Mouse (Mus musculus) heart, adult 2 months (tissue): Measurements from ENCODE around the gene Sema3a.

ENCODE experiments used
- CTCF ChIP-seq: fragments of 200-600 bp; IDR thresholded peaks from 2 replicates; pipeline ENCODE4 v1.8.1; 2022; ENCODE audit warnings: antibody characterized with exemption, mild to moderate bottlenecking, moderate library complexity
- EP300 ChIP-seq: fragments of 200-500 bp; IDR thresholded peaks from 2 replicates; pipeline ENCODE4 v1.6.1; 2011; ENCODE audit warnings: low read depth, low read length, control low read depth; ENCODE audit not compliant: insufficient read depth
- POLR2A ChIP-seq: fragments of 200-500 bp; IDR thresholded peaks from 2 replicates; pipeline ENCODE4 v1.6.1; 2011; ENCODE audit warnings: mild to moderate bottlenecking, low read depth, low read length, control low read depth; ENCODE audit not compliant: insufficient read depth

DNA sequence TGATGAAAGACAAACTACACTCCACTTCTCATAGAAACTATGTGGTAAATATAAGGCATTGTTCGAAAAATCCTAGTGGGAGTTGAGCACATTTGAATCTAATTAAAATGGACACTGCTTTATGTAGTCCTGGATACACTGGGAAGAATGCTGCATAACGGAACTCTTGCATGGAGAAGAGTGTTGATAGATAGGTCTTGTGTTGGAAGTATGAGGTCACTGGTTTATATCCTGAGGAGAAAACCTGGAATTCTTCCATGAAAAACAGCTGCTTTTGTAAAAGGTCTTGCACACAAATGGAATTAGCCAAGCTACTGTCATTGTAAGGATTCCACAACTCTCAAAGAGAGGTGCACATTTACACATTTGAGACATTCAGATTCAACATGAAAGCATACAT is 308.1 kb downstream of the Sema3a start:
- TF ChIP-seq POLR2A = no peak
- no peak for TF ChIP-seq CTCF
- TF ChIP-seq EP300 = no peak
